Mouse (Mus musculus): ENCODE data around the gene Dkkl1. TPM values are rescaled to one million over a fixed set of nuclear protein-coding genes. Genes with fewer than 3 reads are reported as not detected.
"Not testable (repeated sequence)": the region's sequence is repeated elsewhere in the genome, so short reads cannot be mapped to it uniquely, and the experiment has no call there.

Dkkl1 gene
- total RNA-seq, 2 experiments from 2014 or later: not detected

DNA sequence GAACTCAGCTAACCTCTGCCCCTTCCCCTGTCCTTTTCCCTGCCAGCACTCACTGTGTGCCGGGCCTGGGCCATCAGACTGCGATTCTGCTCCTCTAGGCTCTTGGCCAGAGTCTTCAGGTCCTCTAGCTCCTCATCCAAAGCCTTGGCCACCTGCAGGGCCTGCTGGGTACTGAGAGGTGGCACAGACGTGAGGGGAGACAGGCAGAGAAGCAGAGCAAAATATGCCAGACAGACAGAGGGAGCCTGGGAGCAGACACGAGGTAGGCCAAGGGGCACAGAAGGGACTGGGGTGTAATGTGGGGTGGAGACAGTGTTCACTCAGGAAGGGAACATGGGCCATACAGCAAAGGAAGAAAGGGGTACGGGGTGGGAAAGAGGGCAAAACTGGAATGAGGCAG, 18.5 kb downstream of the Dkkl1 start:
- no peak for DNase-seq

GRCm38 (mm10) chr7:45192585-45193310, 19.2 kb downstream of the Dkkl1 start:
- no peak for DNase-seq

GRCm38 (mm10) chr7:45191803-45192363, 20.1 kb downstream of the Dkkl1 start:
- no peak for DNase-seq

GRCm38 (mm10) chr7:45191161-45191560, 20.8 kb downstream of the Dkkl1 start:
- no peak for DNase-seq

DNA sequence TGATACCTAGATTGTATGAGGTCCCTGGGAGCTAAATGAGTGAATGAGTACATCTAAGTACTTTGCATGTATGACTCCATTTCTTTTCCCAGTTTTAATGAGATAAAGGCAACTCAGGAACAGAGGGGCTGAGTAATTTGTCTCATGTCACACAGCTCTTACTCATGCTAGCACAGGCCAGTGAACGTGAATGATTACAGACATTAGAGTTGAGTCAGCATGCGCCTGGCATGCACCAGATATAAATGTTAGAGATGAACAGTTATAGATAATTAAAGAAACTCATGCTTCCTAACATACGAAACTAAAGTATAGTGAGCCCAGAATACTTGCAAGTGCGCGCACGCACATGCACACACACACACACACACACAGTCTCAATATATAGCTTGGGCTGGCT, 21.8 kb downstream of the Dkkl1 start:
- no peak for DNase-seq

- DNase-seq: no peak
Observed at GRCm38 (mm10) chr7:45189600-45189999, 22.3 kb downstream of the Dkkl1 start.

DNA sequence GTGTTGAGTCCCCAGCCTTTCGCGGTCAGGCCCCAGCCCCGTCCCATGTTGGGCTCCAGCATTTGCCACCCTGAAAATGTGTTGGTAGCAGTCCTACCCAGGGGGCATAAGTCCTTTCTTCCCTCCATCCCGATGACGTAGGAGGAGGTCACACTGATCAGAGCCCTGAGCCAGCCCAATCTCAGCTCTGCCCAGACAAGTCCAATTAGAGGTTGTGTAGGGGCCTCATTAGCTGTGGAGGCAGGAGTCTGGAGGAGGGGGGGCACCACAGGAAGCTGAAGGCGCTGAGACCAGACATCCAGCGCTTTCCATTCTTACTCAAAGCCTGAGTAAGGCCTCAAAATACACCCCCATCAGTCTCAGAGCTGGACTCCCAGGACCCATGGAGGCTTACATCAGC, 26.0 kb downstream of the Dkkl1 start:
- no peak for DNase-seq

DNA sequence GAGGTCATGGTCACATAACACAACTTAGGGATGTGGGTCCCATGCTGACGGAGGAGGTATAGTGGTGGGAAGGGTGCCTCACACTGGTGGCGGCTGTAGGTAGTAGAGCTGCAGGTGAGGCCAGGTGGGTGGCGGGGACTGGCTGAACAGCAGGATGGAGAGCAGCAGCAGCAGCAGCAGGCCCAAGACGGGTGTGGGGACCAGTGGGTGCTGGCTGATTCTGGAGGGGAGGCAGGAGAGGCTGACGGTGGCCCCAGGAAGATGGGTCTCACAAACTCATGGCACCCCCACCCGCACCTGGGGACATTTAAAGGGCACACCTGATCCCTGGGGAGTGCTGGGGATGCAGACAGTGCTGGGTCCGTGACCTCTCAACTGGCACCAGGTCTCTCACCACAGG, 28.3 kb downstream of the Dkkl1 start:
- no peak for DNase-seq

GRCm38 (mm10) chr7:45182606-45183005, 29.3 kb downstream of the Dkkl1 start:
- DNase-seq: no peak

DNA sequence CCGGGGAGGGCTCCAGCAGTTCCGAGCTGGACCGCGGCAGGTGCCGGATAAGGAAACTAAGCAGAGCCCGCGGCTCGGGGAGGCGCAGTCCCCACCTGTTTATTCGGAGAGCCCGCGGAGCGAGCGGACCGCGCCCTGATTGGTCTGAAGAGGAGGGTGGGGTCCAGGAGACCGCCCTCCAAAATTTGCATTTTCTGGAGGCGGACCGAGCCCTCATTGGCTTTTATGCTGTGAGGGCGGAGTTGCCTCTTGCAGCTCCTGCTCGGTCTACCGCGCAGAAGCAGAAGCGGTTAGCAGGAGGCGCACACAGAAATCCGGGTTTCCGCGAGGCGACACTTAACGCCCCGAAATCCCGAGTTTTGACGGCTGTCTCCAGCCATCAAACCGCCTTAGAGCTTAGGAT, 29.7 kb downstream of the Dkkl1 start:
- peak; percentile 93 for DNase-seq

- peak in 1 of 2 experiments; percentile 22 for DNase-seq
Observed at GRCm38 (mm10) chr7:45181540-45181939, 30.4 kb downstream of the Dkkl1 start.

DNA sequence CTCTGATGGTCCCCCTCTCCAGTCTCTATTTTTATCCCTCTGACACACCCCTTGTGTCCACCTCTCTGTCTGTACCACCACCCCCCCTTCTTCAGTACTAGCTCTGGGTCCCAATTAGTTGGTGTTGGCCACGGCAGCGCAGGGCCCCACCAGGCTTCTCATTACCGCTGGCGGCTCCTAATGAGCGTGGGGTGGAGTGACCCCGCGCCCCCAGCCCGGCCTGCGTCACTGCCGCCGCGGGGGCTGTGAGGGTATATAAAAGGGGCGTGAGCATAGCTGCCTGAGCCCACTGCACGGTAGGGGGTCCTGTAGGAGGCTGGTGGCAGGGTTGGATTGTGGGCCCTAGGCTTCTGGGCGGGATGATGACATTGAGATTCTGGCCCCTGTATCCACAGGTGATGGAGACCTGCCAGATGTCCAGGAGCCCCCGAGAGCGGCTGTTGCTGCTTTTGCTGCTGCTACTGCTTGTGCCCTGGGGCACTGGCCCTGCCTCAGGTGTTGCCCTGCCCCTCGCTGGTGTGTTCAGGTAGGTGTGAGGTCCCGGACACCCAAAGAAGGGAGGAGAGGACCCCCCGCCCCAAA, 31.0 kb downstream of the Dkkl1 start, which contains the start of gene Pth2:
Gene Pth2 (plus strand): TSS at position 100 of the 582 bp plus-strand sequence.
- DNase-seq: no peak

- DNase-seq: no peak
Observed at GRCm38 (mm10) chr7:45179469-45179868, 32.5 kb downstream of the Dkkl1 start, which contains the start of gene Gfy. Gfy (minus strand) TSS chr7:45179569.

DNA sequence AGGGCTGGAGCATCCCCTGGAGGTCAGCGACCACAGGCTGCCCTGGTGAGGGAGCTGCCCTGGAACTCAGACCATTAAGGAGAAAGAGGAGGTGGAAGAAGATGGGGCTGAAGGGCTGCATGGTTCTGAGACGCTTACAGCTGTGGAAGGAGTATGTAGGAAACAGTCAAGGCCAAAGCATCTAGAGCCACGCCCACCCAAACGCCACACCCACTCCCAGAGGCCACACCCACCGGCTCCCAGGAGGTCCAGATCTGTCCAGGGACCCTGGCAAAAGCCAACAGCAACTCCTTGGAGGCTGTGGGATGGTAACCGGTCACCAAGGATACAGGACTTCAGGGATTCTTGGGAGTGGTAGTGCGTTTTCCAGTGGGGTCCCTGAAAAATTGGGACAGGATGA, 33.4 kb downstream of the Dkkl1 start:
- no peak for DNase-seq

- DNase-seq: no peak
Observed at GRCm38 (mm10) chr7:45176356-45176755, 35.6 kb downstream of the Dkkl1 start.

DNA sequence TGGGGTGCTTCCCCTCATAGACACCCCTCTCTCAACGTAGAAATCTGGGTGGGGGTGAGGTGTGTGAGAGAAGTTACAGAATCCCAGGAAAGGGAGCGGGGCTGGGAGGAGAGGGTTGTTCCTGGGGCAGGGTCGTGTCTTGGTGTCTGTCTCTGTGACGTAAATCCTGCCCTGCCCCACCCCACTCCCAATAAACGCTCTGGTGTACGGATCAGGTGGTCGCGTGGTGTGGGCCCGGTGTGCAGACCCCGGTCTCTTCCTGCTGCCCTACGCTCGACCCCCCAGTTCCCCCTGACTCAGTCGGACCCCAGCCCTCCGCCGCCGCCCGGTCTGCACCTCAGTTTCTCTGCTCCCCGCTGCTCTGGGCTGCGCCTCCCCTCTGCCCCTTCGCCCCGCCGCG, 36.0 kb downstream of the Dkkl1 start:
- no peak for DNase-seq

DNA sequence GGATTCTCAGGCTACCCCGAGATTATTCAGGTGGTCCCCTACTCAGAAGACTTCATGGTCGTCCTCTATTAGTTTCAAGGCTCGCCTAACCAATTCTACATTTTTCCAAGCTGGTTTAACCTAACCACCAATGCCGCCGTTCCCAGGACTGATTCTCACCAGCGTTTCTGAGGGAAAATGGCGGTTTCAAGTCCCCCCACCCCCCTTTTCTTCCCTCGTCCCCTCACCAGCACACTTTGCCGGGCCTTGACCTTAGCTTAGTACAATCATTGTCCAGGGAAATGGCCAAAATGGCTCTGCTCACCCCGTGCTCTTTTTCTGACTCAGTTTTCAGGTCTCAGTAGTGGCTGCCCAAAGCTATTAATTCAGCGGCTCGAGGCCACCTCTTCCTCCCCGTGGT, 36.5 kb downstream of the Dkkl1 start:
- DNase-seq: no peak

GRCm38 (mm10) chr7:45174567-45175280, 37.2 kb downstream of the Dkkl1 start:
- DNase-seq: no peak

GRCm38 (mm10) chr7:45173772-45174171, 38.2 kb downstream of the Dkkl1 start:
- DNase-seq: not testable (repeated sequence)

DNA sequence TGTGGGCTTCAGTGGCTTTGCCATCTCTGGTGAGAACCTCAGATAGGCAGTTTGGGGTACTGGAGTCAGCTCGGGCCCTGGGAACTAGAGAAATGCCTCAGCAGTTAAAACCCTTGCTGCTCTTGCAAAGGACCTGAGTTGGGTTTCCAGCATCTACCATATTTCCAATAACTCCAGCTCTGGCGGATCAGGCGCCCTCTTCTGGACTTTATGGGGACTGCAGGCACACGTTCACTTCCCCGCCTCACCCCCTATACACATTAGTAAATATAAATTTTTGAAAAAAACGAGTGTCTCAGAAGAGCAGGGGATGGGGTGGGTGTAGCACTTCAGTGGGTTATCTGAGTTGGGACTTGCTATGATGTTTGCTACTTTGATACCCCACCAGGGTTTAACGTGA, 39.0 kb downstream of the Dkkl1 start:
- peak in 1 of 2 experiments; percentile 25 for DNase-seq

- DNase-seq: peak in 1 of 2 experiments; percentile 26
Observed at GRCm38 (mm10) chr7:45169495-45169894, 42.5 kb downstream of the Dkkl1 start.

GRCm38 (mm10) chr7:45168656-45169055, 43.3 kb downstream of the Dkkl1 start:
- DNase-seq: no peak

All from adrenal gland, postnatal 36 days (tissue).